Mouse (Mus musculus): ENCODE results near the gene Aktip.

Gene Aktip

GRCm38 (mm10) chr8:91199876-91200275, at the start of gene Aktip:
Gene Aktip, minus strand, starts transcription at chr8:91199976.
- no peak for DNase-seq

GRCm38 (mm10) chr8:91245821-91246454, 46.2 kb upstream of the Aktip start:
- DNase-seq, result no peak

- DNase-seq, result no peak
Measured at GRCm38 (mm10) chr8:91242721-91243120, 42.9 kb upstream of the Aktip start.

- no peak for DNase-seq
Measured at GRCm38 (mm10) chr8:91241873-91242519, 42.2 kb upstream of the Aktip start.

DNA sequence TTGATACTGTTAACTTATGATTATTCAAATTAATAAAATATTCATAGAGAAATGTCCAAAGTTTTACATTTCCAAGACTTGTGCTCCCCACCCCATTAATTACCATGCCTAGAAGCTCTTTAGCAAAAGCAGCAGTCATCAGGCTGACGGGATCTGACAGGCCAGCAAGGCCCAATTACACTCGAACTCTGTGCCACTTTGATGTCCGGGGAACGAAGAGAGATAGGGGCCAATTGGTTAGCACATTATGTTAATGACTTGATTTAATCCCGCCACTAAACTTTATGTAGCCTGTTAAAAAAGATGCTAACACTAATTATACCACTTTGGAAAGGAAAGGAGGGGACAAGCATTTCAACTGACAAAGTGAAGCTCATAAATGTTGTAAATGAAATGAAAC, 41.6 kb upstream of the Aktip start:
- DNase-seq, result no peak

DNA sequence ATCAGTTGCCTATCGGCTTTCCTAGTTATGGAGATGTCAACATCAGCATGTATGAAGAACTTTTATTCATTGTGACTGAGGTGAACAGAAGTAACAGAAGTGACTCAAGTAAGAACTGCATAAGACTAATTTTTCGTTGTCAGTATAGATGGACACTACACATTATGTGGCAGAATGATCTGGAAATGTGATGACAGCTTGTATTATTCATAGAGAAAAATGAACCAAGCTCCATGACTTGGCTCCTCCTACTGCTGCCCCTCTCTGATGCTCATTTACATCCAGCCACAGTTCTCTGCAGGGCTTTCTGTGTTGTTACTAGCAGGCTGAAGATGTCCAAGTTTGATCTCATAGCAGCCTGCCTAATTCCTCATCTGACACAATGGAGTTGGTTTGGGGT, 37.4 kb upstream of the Aktip start:
- no peak for DNase-seq

GRCm38 (mm10) chr8:91234097-91234496, 34.3 kb upstream of the Aktip start:
- DNase-seq, result no peak

DNA sequence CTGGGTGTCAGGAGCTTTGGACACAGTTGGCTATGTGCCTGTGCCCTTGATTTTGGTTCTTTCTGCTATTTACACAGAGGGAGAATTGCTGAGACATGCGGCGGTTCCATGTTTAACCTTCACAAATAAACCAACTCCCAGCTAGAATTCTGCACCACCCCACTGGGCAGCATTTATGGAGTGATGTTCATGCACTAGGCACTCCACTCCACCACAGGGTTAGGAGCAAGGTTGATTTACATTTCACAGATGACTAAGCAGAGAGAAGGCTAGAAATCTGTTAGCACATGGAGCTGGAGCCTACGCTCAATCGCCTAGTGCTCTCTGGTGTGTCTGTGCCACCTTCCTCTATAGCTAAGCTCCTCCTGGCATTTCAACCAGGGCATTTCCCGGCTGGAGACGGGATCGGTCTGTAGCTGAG, 27.7 kb upstream of the Aktip start:
- DNase-seq, result no peak

DNA sequence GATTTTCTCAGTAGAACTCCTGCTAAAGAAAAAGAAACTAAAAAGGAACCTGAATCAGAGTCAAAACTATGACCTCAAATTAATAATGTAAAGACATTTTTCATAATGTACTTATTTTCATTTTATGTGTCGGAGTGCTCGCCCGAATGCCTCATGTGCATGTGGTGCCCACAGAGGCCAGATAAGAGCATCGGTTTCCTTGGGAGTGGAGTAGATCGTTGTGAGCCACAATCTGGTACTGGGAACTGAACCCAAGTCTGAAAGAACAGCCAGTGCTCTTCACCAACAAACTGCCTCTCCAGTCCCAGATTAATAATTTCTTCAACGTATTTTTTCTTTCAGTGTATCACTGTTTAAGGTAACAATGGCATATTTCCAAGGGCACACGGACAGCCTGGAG, 24.5 kb upstream of the Aktip start:
- no peak for DNase-seq

DNA sequence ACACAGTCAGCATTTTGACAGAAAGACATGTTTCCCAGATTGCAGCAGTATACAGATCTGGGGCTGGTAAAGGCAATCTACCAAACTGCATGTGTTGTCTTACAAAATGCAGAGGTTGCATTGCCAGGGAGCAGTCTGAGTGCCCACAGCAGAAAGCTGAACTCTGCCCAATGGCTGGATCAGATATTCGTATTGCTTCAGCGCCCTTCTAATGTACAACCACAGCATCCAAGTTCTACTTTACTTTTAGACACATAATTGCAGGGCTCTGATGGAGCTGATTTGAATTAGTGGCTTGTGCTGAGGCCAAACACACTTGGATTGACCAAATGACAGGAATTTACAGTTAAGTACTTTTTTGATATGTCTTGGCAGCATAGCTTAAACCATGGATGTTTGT, 22.1 kb upstream of the Aktip start:
- no peak for DNase-seq

DNA sequence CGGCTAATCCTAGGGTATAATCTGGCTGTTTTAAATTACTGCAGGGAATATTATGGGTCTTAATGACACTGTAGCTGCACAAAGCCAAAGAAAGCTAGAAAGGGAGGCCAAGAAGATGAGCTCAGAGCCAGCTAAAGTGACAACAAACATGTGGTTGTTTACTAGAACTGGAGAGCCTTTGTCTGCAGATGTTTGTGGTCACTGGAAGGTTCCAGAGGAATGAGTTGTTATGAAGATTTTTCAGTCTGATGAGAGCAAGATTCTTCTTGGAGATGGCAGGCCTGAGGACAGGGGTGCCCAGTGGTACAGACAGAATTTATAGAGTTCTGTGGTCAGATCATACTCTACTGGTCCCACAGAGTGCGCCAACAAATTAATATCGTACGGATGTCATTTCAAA, 18.5 kb upstream of the Aktip start:
- DNase-seq, result no peak

DNA sequence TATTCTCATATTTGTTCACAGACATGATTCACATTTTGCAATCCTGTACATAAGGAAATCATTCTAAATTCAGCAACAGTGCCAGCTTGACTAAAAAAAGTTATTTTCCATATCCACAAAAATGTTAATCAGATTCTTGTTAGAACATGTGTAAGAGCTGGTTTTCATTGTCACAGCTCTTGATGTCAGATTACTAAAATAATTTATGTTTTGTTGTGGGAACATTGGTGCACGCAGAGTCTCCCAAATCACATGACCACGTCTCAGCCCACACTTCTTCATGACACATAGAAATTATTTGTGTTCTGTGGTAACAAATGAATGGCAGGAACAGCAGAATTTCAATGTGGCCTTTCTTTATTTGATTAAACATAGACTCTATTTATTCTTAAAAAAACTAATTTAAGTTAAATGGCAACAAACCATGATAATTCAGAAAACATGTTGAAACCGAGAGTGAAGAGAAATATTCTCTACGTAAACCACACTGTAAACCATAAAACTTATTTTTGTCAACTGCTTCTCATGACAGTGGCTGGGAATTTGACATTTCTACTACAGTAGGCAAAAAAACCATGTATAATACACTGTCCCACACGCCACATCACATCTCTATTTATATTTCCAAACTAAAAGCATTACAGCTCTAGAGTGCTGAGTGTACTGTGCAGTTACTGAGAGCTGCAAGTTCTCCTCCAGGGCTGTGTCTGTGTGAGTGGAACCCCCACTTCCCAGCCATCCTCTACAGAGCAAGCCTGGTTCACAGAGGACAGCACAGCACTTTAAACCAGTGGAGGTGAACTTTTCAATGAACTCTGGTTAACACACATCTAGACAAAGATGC, 17.5 kb upstream of the Aktip start:
- DNase-seq, result no peak

DNA sequence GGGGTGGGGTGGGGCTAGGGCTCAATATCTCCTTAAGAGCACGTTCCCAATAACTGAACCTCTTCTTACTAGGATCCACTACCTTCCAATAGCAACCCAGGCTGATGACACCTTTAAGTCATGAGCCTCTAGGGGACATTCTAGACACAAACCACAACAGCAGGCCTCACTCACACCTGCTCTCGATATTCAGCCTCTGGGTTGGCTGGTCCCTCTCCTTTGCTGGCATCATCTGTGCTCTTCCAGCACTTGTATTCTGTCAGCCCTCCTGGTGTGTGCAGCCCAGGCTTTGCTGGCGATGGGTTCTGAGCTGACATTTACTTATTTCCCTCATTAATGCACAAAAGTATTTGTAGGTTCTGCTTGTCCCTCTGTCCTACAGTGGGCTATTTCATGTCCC, 14.5 kb upstream of the Aktip start:
- DNase-seq, result no peak

GRCm38 (mm10) chr8:91212948-91213347, 13.2 kb upstream of the Aktip start:
- DNase-seq, result no peak

DNA sequence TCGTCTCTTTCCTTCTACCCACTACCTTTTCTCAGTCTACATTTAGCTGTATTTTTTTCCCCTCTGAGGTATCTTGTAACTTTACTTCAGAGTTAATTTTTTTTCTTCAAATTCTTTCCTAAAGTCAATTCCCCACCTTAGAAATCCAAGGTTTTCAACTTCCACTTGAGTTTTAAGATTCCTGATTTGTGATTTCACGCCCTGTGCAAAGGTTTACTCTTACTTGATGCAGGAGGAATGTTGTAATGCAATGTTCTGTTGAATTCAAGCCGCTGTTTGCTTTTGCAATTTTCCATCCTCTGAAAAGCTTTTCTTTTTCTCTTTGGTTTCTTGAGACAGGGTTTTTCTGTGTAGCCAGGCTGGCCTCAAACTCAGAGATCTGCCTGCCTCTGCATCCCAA, 9.9 kb upstream of the Aktip start:
- no peak for DNase-seq

- no peak for DNase-seq
Measured at GRCm38 (mm10) chr8:91207676-91208075, 7.9 kb upstream of the Aktip start.

- no peak for DNase-seq
Measured at GRCm38 (mm10) chr8:91205897-91206296, 6.1 kb upstream of the Aktip start.

- DNase-seq, result no peak
Measured at GRCm38 (mm10) chr8:91201184-91201583, 1.4 kb upstream of the Aktip start.

- DNase-seq, result no peak
Measured at GRCm38 (mm10) chr8:91198036-91198435, 1.7 kb downstream of the Aktip start.

DNA sequence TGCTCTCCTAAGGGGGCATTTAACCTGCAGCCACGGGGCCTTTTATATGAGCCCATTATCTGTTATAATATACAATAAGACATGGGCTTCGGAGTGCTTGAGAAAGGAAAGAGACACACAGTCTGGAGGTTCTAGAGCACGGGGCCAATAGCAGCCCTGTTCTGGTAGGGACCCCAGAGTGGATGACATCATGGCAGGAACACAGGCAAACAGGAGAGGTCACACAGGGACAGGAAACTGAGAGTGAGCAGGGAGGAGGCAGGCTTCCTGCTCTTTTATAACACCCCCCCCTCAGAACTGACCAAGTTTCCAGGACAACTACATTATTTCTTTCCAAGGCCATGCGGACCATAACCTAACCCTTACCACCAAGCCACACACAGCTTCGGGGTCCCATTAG, 2.5 kb downstream of the Aktip start:
- DNase-seq, result no peak

- DNase-seq, result peak; percentile 24
Measured at GRCm38 (mm10) chr8:91196661-91197060, 3.1 kb downstream of the Aktip start.

DNA sequence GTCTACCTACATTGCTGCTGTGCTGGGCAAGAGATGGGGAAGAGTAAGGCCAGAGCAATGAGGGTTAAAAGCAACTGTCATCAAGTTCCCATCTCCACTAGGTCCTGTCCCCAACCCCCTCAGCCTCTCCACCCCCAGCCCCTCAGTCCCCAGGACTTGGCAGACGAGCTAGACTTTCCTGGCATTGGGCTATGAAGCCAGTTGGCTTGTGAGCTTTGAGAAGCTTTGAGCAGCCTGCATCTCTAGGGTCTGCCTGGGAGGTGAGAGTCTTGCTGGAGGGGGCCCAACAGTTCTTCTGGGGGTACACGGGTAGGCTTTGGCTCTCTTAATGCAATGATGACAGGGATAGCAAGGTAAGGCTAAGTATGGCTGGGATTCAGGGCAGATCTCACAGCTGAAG, 5.7 kb downstream of the Aktip start:
- no peak for DNase-seq

- DNase-seq, result no peak
Measured at GRCm38 (mm10) chr8:91192941-91193340, 6.8 kb downstream of the Aktip start.

DNA sequence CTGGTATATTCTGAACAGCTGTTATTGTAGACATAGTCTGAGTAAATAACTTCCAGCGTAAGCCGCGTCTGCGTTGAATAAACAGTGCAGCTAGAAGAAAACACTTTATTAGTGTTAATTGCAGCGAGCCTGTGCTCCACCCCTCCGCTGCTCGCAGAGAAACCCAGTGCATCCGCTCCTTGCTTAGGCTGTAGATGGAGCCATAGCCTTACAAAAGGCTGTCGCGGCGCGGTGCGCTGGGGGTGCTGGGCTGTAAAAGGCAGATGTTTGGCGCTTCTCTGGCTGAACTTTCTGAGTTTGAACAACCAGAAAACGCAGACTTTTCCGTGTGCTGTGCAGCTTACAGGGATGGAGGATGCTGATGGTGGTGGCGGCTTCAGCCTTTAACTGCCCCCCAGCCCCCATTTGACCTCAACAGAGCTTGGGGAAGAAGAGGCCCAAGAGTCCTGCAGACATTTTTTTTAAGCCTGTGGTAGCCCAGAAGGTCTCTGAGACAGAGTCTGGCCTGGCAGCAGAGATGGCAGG, 8.9 kb downstream of the Aktip start:
- DNase-seq, result peak; percentile 73

Measured in right cerebral cortex, postnatal 4 days (tissue).